Mouse (Mus musculus): Measurements from ENCODE around the gene Luc7l.

DNA sequence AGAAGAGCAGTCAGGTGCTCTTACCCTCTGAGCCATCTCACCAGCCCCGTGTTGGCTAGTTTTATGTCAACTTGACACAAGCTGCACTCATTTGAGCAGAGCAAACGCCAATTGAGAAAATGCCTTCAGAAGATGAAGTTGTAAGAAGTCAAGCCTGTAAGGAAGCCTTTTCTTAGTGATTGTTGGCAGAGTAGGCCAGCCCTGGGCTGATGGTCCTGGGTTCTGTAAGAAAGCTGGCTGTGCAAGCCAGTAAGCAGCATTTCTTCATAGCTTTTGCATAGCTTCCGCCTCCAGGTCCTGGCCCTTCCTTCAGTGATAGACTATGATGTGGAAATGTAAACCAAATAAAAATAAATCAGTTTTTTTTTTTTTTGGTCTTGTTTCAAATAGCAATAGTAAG, 19.9 kb downstream of the Luc7l start:
- no peak for TF ChIP-seq CHD1 (IDR thresholded peaks at IDR 0.05; ENCODE audit: low read depth, low read length)
- no peak for TF ChIP-seq POLR2AphosphoS2 (IDR thresholded peaks at IDR 0.05; ENCODE audit: low read length)
- no peak for TF ChIP-seq ZNF384 (IDR thresholded peaks at IDR 0.05; ENCODE audit: low read depth, low read length)
- no peak for TF ChIP-seq CTCF (IDR thresholded peaks at IDR 0.05 in 2 of 3, conservative IDR thresholded peaks at IDR 0.05 in 1 of 3; ENCODE audit: control insufficient read depth in 1 of 3, insufficient read depth in 1 of 3, low read depth in 2 of 3, low read length in 3 of 3, poor library complexity in 1 of 3, severe bottlenecking in 1 of 3)

All from MEL (cell line).